Mouse (Mus musculus) E14TG2a.4 (cell line): Measurements from ENCODE around the gene Per2.

Source experiments
- CTCF ChIP-seq: conservative IDR thresholded peaks from 2 replicates; pipeline ENCODE4 v1.5.1; 2014; ENCODE audit warnings: low read length
- NANOG ChIP-seq: IDR thresholded peaks from 2 replicates; pipeline ENCODE4 v1.6.1; 2014; ENCODE audit warnings: borderline replicate concordance, low read length, mixed read lengths
- POU5F1 ChIP-seq: IDR thresholded peaks from 2 replicates; pipeline ENCODE4 v1.6.1; 2014; ENCODE audit warnings: low read length, borderline replicate concordance

DNA sequence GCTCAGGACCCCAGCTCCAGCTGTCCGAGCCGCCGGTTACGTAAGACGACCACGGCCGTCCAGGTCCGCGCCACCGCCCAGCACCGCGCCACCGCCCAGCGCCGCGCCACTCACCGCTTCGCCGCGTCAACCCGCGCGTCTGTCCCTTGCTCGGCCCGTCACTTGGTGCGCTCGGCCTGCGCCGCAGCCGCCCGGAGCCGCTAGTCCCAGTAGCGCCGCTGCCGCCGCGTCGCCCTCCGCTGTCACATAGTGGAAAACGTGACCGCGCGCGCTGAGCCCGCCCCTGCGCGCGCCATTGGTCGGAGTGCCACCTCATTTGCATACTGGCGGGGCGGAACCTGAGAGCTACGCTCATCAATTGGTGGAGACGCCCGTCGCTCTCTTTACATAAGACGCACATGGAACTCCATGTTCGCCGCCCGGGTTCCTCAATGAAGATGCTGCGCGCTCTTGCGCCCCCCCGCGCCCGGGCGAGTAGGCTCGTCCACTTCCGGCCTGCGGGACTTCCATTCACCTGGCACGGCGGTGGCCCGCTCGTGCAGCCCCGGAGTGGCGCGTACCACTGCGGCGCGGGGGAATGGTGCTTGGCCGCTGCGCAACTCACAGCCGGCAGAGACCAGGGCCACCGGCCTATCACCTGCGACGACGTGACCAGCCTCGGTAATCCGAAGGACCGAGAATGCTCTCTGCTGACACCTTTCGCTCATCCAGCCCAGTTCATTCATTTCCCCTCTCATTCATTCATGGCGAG is at the start of gene Per2:
- TF ChIP-seq CTCF (no peak), NANOG (no peak), POU5F1 (no peak)
